Mouse (Mus musculus): ENCODE results near the gene Obox8. TPM values are rescaled to one million over a fixed set of nuclear protein-coding genes. Genes with fewer than 3 reads are reported as not detected.

Gene Obox8
- not detected in 2 replicates for polyA plus RNA-seq (2012; rRNA removed)

GRCm38 (mm10) chr7:14333457-14333856 lies at the start of gene Obox8:
Gene Obox8, minus strand, starts transcription at chr7:14333557.
- no peak within 1 kb of the TSS for H3K27ac ChIP-seq (ENCODE audit: insufficient read depth, low read length)
- 84% methylated on average over 2 of the region's 2 CpGs for WGBS
- no peaks in the 10 kb centered on the region for H3K4me1 ChIP-seq (ENCODE audit: control insufficient read depth, insufficient read depth, low read length)
- H3K4me3 ChIP-seq (replicated peaks; ENCODE audit: insufficient read depth, low read depth, low read length) = no peak within 1 kb of the TSS
- no peak for DNase-seq
- TF ChIP-seq CTCF (IDR thresholded peaks at IDR 0.05; ENCODE audit: borderline replicate concordance, insufficient read depth, low read depth, low read length) (no peak), POLR2A (IDR thresholded peaks at IDR 0.05; ENCODE audit: borderline replicate concordance, insufficient read depth, low read length) (no peak)
- no peaks in the 10 kb centered on the region for H3K27me3 ChIP-seq (ENCODE audit: control insufficient read depth, insufficient read depth, low read length)

GRCm38 (mm10) chr7:14317209-14317608 lies 16.1 kb downstream of the Obox8 start:
- no peak for DNase-seq
- no peaks in the 10 kb centered on the region for H3K27me3 ChIP-seq (ENCODE audit: control insufficient read depth, insufficient read depth, low read length)
- 20% methylated on average over 2 of the region's 2 CpGs for WGBS
- no peak overlapping the region for H3K4me3 ChIP-seq (replicated peaks; ENCODE audit: insufficient read depth, low read depth, low read length)
- TF ChIP-seq CTCF (IDR thresholded peaks at IDR 0.05; ENCODE audit: borderline replicate concordance, insufficient read depth, low read depth, low read length) = no peak
- TF ChIP-seq POLR2A (IDR thresholded peaks at IDR 0.05; ENCODE audit: borderline replicate concordance, insufficient read depth, low read length) = no peak
- H3K27ac ChIP-seq (ENCODE audit: insufficient read depth, low read length) = no peak overlapping the region
- H3K4me1 ChIP-seq (ENCODE audit: control insufficient read depth, insufficient read depth, low read length) = no peaks in the 10 kb centered on the region

GRCm38 (mm10) chr7:14308671-14309070 lies 24.7 kb downstream of the Obox8 start:
- Histone ChIP-seq H3K27ac (ENCODE audit: insufficient read depth, low read length) (no peak overlapping the region), H3K4me3 (replicated peaks; ENCODE audit: insufficient read depth, low read depth, low read length) (no peak overlapping the region), H3K27me3 (ENCODE audit: control insufficient read depth, insufficient read depth, low read length) (no peaks in the 10 kb centered on the region), H3K4me1 (ENCODE audit: control insufficient read depth, insufficient read depth, low read length) (no peaks in the 10 kb centered on the region)
- WGBS = 57% methylated on average over 3 of the region's 3 CpGs
- TF ChIP-seq POLR2A (IDR thresholded peaks at IDR 0.05; ENCODE audit: borderline replicate concordance, insufficient read depth, low read length) = no peak
- no peak for TF ChIP-seq CTCF (IDR thresholded peaks at IDR 0.05; ENCODE audit: borderline replicate concordance, insufficient read depth, low read depth, low read length)
- no peak for DNase-seq

GRCm38 (mm10) chr7:14307571-14307970 lies 25.8 kb downstream of the Obox8 start:
- Histone ChIP-seq H3K27ac (ENCODE audit: insufficient read depth, low read length) (no peak overlapping the region), H3K4me1 (ENCODE audit: control insufficient read depth, insufficient read depth, low read length) (no peaks in the 10 kb centered on the region), H3K27me3 (ENCODE audit: control insufficient read depth, insufficient read depth, low read length) (no peaks in the 10 kb centered on the region), H3K4me3 (replicated peaks; ENCODE audit: insufficient read depth, low read depth, low read length) (no peak overlapping the region)
- DNase-seq = no peak
- WGBS = 78% methylated on average over 6 of the region's 6 CpGs
- TF ChIP-seq CTCF (IDR thresholded peaks at IDR 0.05; ENCODE audit: borderline replicate concordance, insufficient read depth, low read depth, low read length) = no peak
- no peak for TF ChIP-seq POLR2A (IDR thresholded peaks at IDR 0.05; ENCODE audit: borderline replicate concordance, insufficient read depth, low read length)

Other genes starting within 250 kb of the Obox8 start
- not detected in 2 replicates for gene Sult2a3, start 210.5 kb downstream of the Obox8 start, polyA plus RNA-seq (2012; rRNA removed)
- gene Sult2a6, start 78.7 kb downstream of the Obox8 start, polyA plus RNA-seq (2012; rRNA removed) = not detected in 2 replicates
- gene Sult2a8, start 113.2 kb upstream of the Obox8 start, polyA plus RNA-seq (2012; rRNA removed) = not detected in 2 replicates
- gene Sult2a7, start 160.7 kb upstream of the Obox8 start, polyA plus RNA-seq (2012; rRNA removed) = not detected in 2 replicates
- gene Vmn1r90, start 229.9 kb upstream of the Obox8 start, polyA plus RNA-seq (2012; rRNA removed) = 0.13 and 0.21 TPM in 2 replicates